Mouse (Mus musculus) hindbrain, embryonic 13.5 days (tissue): Measurements from ENCODE around the gene Shisal2a. TPM values are rescaled to one million over a fixed set of nuclear protein-coding genes. Genes with fewer than 3 reads are reported as not detected.

Source experiments
- ATAC-seq: fragments of 200-750 bp; cut with Nextera tagmentation; 2 replicates; pipeline ENCODE4 v1.8.0; 2017; ENCODE audit warnings: moderate TSS enrichment; ENCODE audit not compliant: low FRiP score
- H3K27ac ChIP-seq: fragments of 300-500 bp; sonication (generic); 2 replicates; pipeline ENCODE4 v1.5.1; 2015; ENCODE audit warnings: inconsistent platforms, mild to moderate bottlenecking, moderate library complexity
- H3K27me3 ChIP-seq: fragments of 300-500 bp; sonication (generic); 2 replicates; pipeline ENCODE4 v1.6.1; 2015; ENCODE audit warnings: mild to moderate bottlenecking, inconsistent platforms
- H3K36me3 ChIP-seq: fragments of 300-500 bp; sonication (generic); 2 replicates; pipeline ENCODE4 v1.6.1; 2015; ENCODE audit warnings: mild to moderate bottlenecking, inconsistent platforms
- H3K4me1 ChIP-seq: fragments of 300-500 bp; sonication (generic); replicated peaks from 2 replicates; pipeline ENCODE4 v1.6.1; 2015; ENCODE audit warnings: inconsistent platforms
- H3K4me2 ChIP-seq: fragments of 300-500 bp; sonication (generic); 2 replicates; pipeline ENCODE4 v1.6.1; 2015; ENCODE audit warnings: inconsistent platforms, mild to moderate bottlenecking, moderate library complexity
- H3K4me3 ChIP-seq: fragments of 300-500 bp; sonication (generic); 2 replicates; pipeline ENCODE4 v1.5.1; 2015; ENCODE audit warnings: mild to moderate bottlenecking, inconsistent platforms
- H3K9ac ChIP-seq: fragments of 300-500 bp; sonication (generic); 2 replicates; pipeline ENCODE4 v1.6.1; 2015; ENCODE audit warnings: mild to moderate bottlenecking, inconsistent platforms
- H3K9me3 ChIP-seq: fragments of 300-500 bp; sonication (generic); 2 replicates; pipeline ENCODE4 v1.6.1; 2016; ENCODE audit warnings: inconsistent platforms
- WGBS: fragments of 180-500 bp; shearing (Covaris S2); methylation state at CpG from one replicate; pipeline ENCODE4 v1.1.7; 2015; 5-methylcytosine and 5-hydroxymethylcytosine counted together
- polyA plus RNA-seq: library from polyadenylated mRNA; unstranded; fragments of >200 nt; fragmentation: Nextera tagmentation; extraction: Ambion mirVana; gene quantifications from 2 replicates; pipeline ENCODE4 v1.2.1, GENCODE M21; 2015

The Shisal2a gene
- polyA plus RNA-seq, 1 experiment from 2014 or later: 4.9 TPM

DNA sequence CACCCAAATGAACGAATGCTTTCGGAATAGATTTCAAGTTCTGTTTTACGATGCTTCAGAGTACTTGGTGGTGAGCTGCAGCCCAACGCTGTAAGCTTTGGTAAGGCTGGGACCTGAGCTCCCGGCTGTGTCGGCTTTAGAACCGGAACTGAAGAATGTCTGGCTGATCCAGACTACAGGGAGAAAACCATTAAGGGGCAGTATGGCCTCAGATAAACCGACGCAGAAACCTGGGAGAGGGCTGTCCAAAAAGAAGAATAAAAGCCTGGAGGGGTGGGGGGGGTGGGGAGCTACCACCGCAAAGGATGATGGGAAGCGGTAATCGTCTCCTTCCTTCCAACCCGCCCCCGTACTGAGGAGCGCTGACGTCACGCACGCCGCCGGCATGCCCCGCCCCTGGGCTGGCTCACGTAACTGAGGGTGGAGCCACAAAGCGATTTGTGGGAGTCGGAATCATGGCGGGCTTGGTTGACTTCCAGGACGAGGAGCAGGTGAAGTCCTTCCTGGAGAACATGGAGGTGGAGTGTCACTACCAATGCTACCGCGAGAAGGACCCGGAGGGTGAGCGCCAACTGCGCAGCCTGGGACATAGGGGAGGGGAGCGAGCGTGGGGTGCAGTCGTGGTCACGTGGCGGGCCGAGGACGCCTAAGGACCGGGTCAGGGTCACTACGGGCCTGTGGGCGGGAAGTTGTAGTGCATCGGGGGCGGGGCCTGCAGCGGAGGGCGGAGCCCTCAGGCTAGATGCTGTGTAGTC, 55.2 kb downstream of the Shisal2a start, which contains the start of gene Coa7:
Gene Coa7 (plus strand): TSS at position 411 of the 755 bp plus-strand sequence.
- peak within 1 kb of the TSS; percentile 96 for H3K27ac ChIP-seq
- peak within 1 kb of the TSS; percentile 70 for H3K4me3 ChIP-seq
- H3K36me3 ChIP-seq: peaks cover 10% of the 10 kb centered on the region
- ATAC-seq: peak; percentile 95
- peak within 1 kb of the TSS; percentile 75 for H3K9ac ChIP-seq
- WGBS: under 1% methylated on average over 44 of the region's 45 CpGs
- H3K27me3 ChIP-seq: no peaks in the 10 kb centered on the region
- no peaks in the 10 kb centered on the region for H3K9me3 ChIP-seq
- peaks cover 23% of the 10 kb centered on the region for H3K4me1 ChIP-seq
- H3K4me2 ChIP-seq: peak within 1 kb of the TSS; percentile 61

DNA sequence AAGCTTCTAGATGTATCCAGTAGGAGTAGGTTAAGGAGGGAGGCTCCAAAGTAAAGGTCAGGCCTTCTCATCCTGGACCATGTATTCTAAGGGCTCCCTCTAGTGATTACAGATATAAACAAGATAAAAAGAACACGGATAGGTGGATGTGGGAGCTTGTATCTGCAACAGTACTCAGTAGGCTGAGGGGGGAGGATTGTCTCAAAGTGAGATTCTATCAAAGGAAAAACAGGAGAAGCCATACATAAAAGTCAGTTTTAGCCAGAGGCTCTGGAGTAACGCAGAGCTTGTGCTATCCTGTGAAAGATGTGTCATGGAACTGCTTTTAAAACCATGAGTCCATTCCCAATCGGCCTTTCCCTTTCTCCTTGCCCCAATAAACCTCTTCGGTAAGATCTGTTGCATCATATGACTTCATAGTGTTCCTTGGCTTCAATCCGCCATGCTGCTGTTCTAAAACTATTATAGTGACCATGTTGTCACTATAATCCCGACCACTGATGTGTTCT, 56.0 kb downstream of the Shisal2a start:
- WGBS: 36% methylated on average over 6 of the region's 6 CpGs
- peaks cover 23% of the 10 kb centered on the region for H3K4me1 ChIP-seq
- ATAC-seq: peak; percentile 19

DNA sequence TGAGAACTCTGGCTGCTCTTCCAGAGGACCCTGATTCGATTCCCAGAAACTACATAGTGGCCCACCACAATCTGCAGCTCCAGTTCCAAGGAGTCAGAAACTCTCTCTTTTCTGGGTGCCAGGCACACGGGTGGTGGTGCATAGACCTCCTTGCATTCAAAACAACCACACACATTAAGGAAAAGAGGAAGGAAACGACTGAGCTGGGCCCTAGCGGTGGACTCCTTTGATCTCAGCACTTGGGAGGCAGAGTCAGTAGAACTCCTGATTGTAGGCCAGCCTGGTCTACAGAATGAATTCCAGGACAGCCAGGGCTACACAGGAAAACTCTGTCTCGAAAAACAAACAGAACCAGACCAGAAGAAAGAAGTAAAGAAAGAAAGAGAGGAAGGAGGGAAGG, 59.6 kb downstream of the Shisal2a start:
- no peaks in the 10 kb centered on the region for H3K9me3 ChIP-seq
- H3K4me2 ChIP-seq: no peak overlapping the region
- no peak for ATAC-seq
- no peak overlapping the region for H3K27ac ChIP-seq
- no peak overlapping the region for H3K4me3 ChIP-seq
- H3K9ac ChIP-seq: no peak overlapping the region
- 78% methylated on average over 5 of the region's 5 CpGs for whole genome bisulfite sequencing
- H3K27me3 ChIP-seq: no peaks in the 10 kb centered on the region
- H3K4me1 ChIP-seq: peaks cover 10% of the 10 kb centered on the region
- no peaks in the 10 kb centered on the region for H3K36me3 ChIP-seq

More for the DNA sequence above, 56.0 kb downstream of the Shisal2a start:
- no peaks in the 10 kb centered on the region for H3K27me3 ChIP-seq
- H3K4me2 ChIP-seq: peak overlapping the region; percentile 61
- peaks cover 3% of the 10 kb centered on the region for H3K36me3 ChIP-seq
- H3K27ac ChIP-seq: peak overlapping the region; percentile 96
- no peaks in the 10 kb centered on the region for H3K9me3 ChIP-seq
- H3K4me3 ChIP-seq: peak overlapping the region; percentile 70
- peak overlapping the region; percentile 75 for H3K9ac ChIP-seq

- Histone ChIP-seq H3K27ac (no peak overlapping the region), H3K9ac (no peak overlapping the region), H3K27me3 (no peaks in the 10 kb centered on the region), H3K4me3 (no peak overlapping the region), H3K9me3 (no peaks in the 10 kb centered on the region), H3K4me1 (no peaks in the 10 kb centered on the region), H3K36me3 (no peaks in the 10 kb centered on the region), H3K4me2 (no peak overlapping the region)
- WGBS: 76% methylated on average over 7 of the region's 7 CpGs
- ATAC-seq: no peak
These were observed 62.3 kb downstream of the Shisal2a start for GRCm38 (mm10) chr4:108320627-108321380.

GRCm38 (mm10) chr4:108319747-108320146, 63.4 kb downstream of the Shisal2a start:
- H3K4me3 ChIP-seq: no peak overlapping the region
- no peaks in the 10 kb centered on the region for H3K4me1 ChIP-seq
- H3K27ac ChIP-seq: no peak overlapping the region
- ATAC-seq: no peak
- no peak overlapping the region for H3K4me2 ChIP-seq
- no peak overlapping the region for H3K9ac ChIP-seq
- 77% methylated on average over 6 of the region's 6 CpGs for WGBS
- no peaks in the 10 kb centered on the region for H3K27me3 ChIP-seq
- H3K9me3 ChIP-seq: no peaks in the 10 kb centered on the region
- no peaks in the 10 kb centered on the region for H3K36me3 ChIP-seq

DNA sequence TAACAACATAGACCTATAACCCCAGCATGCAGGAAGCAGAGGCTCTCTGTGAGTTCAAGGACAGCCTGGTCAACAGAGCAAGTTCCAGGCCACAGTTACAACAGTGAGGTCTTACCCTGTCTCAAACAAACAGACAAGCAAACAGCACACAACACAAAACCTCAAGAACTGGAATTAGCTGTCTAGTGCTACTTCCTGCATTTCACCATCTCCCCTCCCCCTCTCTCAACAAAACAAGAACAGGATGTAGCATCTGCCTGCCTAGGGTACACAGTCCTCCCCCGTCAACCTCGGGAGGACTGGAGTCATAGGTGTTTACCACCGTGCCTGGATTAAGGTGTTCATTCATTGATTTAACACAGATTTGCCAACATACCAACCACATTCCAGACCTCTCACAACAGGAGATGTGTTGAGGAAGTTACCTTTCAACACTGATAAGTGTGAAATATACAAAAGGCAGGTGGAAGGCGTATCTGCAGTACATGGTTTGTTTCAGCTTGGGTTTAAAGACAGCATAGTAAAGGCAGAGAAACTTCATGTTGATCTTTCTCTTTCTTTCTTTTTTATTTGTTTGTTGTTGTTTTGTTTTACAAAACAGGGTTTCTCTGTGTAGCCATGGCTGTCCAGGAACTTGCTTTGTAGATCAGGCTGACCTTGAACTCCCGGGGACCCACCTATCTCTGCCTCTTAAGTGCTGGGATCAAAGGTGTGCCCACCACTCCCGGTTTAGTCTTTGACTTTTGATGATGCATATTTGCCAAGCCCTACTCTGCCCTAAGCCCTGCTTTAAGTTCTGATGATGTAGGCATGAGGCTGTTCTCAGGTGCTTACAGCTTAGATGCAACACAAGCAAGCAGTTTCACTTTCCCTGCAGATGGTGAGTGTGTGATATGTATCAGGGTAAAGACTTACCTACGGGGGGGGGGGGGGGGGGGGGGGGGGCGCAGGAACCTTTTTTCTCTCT, 64.2 kb downstream of the Shisal2a start:
- 83% methylated on average over 7 of the region's 8 CpGs for WGBS
- Histone ChIP-seq H3K4me2 (no peak overlapping the region), H3K9me3 (no peaks in the 10 kb centered on the region), H3K27me3 (no peaks in the 10 kb centered on the region), H3K4me1 (no peaks in the 10 kb centered on the region), H3K4me3 (no peak overlapping the region), H3K27ac (no peak overlapping the region), H3K36me3 (no peaks in the 10 kb centered on the region), H3K9ac (no peak overlapping the region)
- no peak for ATAC-seq

Other genes starting within 250 kb of the Shisal2a start
- gene Scp2, start 238.4 kb downstream of the Shisal2a start, polyA plus RNA-seq: 214 and 228 TPM in 2 replicates
- 8.5 and 9.9 TPM in 2 replicates for gene Echdc2, start 217.9 kb downstream of the Shisal2a start, polyA plus RNA-seq
- gene Zyg11a, start 165.3 kb downstream of the Shisal2a start, polyA plus RNA-seq: not detected in 2 replicates
- gene Zyg11b, start 82.3 kb downstream of the Shisal2a start, polyA plus RNA-seq: 27.1 and 27.7 TPM in 2 replicates
- gene Coa7, start 55.2 kb downstream of the Shisal2a start, polyA plus RNA-seq: 49.9 and 50.0 TPM in 2 replicates
- gene Gpx7, start 23.6 kb upstream of the Shisal2a start, polyA plus RNA-seq: 34.1 and 35.8 TPM in 2 replicates
- 67.6 and 81.8 TPM in 2 replicates for gene Tut4, start 76.1 kb upstream of the Shisal2a start, polyA plus RNA-seq
- 87.9 and 90.1 TPM in 2 replicates for gene Prpf38a, start 196.0 kb upstream of the Shisal2a start, polyA plus RNA-seq
- gene Orc1, start 196.1 kb upstream of the Shisal2a start, polyA plus RNA-seq: 1.9 and 3.2 TPM in 2 replicates
- gene Cc2d1b, start 236.6 kb upstream of the Shisal2a start, polyA plus RNA-seq: 16.2 and 20.1 TPM in 2 replicates